22 mouse cellular contexts compared by ENCODE assay signal in genomic region chr6:50840826-50841225, GRCm38 (mm10).
DNase-seq lines count a peak whose midpoint lies in the region; ATAC-seq and TF ChIP-seq lines count a peak whose summit lies in the region.
"Had no signal": no experiment of that assay in that cellular context is flagged by ENCODE, and none has a peak within 500 bp of the region (broad histone marks: within the 10 kb centered on the region; RNA-seq: fewer than 3 reads in every experiment).

No protein-coding gene starts in this region.

- H3K27ac ChIP-seq in hindbrain, postnatal 0 days: no peak overlapping the region
- H3K27ac ChIP-seq in hindbrain, embryonic 14.5 days: no peak overlapping the region
- H3K27ac ChIP-seq in midbrain, postnatal 0 days (ENCODE audit: low read depth, low read length): no peak overlapping the region
- no peak overlapping the region for H3K27ac ChIP-seq in midbrain, embryonic 16.5 days (ENCODE audit: low read length)
- H3K27ac ChIP-seq: embryonic facial prominence, embryonic 12.5 days; embryonic facial prominence, embryonic 15.5 days; gastrocnemius, adult 2 months; hindbrain, embryonic 10.5 days; hindbrain, embryonic 13.5 days had no signal

- H3K9me3 ChIP-seq in hindbrain, postnatal 0 days (ENCODE audit: low read length): no peaks in the 10 kb centered on the region
- no peaks in the 10 kb centered on the region for H3K9me3 ChIP-seq in hindbrain, embryonic 14.5 days (ENCODE audit: control insufficient read depth, low read length)
- no peaks in the 10 kb centered on the region for H3K9me3 ChIP-seq in midbrain, postnatal 0 days (ENCODE audit: low read length)
- H3K9me3 ChIP-seq in midbrain, embryonic 16.5 days (replicated peaks; ENCODE audit: control insufficient read depth, low read length, poor library complexity, severe bottlenecking): no peaks in the 10 kb centered on the region
- H3K9me3 ChIP-seq: embryonic facial prominence, embryonic 12.5 days; embryonic facial prominence, embryonic 15.5 days; hindbrain, embryonic 10.5 days; hindbrain, embryonic 13.5 days had no signal

- no peak overlapping the region for H3K4me2 ChIP-seq in hindbrain, postnatal 0 days (ENCODE audit: low read depth, low read length)
- no peak overlapping the region for H3K4me2 ChIP-seq in hindbrain, embryonic 14.5 days (replicated peaks)
- H3K4me2 ChIP-seq in midbrain, postnatal 0 days (ENCODE audit: low read depth, low read length, poor library complexity, severe bottlenecking): no peak overlapping the region
- no peak overlapping the region for H3K4me2 ChIP-seq in midbrain, embryonic 16.5 days (ENCODE audit: low read length)
- H3K4me2 ChIP-seq: embryonic facial prominence, embryonic 12.5 days; embryonic facial prominence, embryonic 15.5 days; heart, embryonic 11.5 days; hindbrain, embryonic 13.5 days had no signal

- no peaks in the 10 kb centered on the region for H3K4me1 ChIP-seq in hindbrain, postnatal 0 days (ENCODE audit: insufficient read depth, low read length)
- H3K4me1 ChIP-seq in hindbrain, embryonic 14.5 days (replicated peaks; ENCODE audit: control insufficient read depth, insufficient read depth, low read length): no peaks in the 10 kb centered on the region
- H3K4me1 ChIP-seq in midbrain, postnatal 0 days (ENCODE audit: insufficient read depth, low read length): no peaks in the 10 kb centered on the region
- no peaks in the 10 kb centered on the region; the same call in 1 of the 2 replicates for H3K4me1 ChIP-seq in midbrain, embryonic 16.5 days (ENCODE audit: control insufficient read depth, insufficient read depth, low read length)
- H3K4me1 ChIP-seq: embryonic facial prominence, embryonic 15.5 days; hindbrain, embryonic 10.5 days; hindbrain, embryonic 13.5 days had no signal

- no peaks in the 10 kb centered on the region for H3K36me3 ChIP-seq in hindbrain, postnatal 0 days (ENCODE audit: insufficient read depth, low read length)
- H3K36me3 ChIP-seq in hindbrain, embryonic 14.5 days (replicated peaks; ENCODE audit: control insufficient read depth, insufficient read depth): no peaks in the 10 kb centered on the region
- no peaks in the 10 kb centered on the region for H3K36me3 ChIP-seq in midbrain, postnatal 0 days (ENCODE audit: insufficient read depth, low read length)
- H3K36me3 ChIP-seq in midbrain, embryonic 16.5 days (ENCODE audit: control insufficient read depth, insufficient read depth, low read length): no peaks in the 10 kb centered on the region
- H3K36me3 ChIP-seq: embryonic facial prominence, embryonic 12.5 days; embryonic facial prominence, embryonic 15.5 days; hindbrain, embryonic 10.5 days; hindbrain, embryonic 13.5 days had no signal

- no peaks in the 10 kb centered on the region for H3K27me3 ChIP-seq in hindbrain, postnatal 0 days (ENCODE audit: insufficient read depth, low read length)
- no peaks in the 10 kb centered on the region for H3K27me3 ChIP-seq in hindbrain, embryonic 14.5 days (ENCODE audit: control insufficient read depth, insufficient read depth, low read length)
- no peaks in the 10 kb centered on the region for H3K27me3 ChIP-seq in midbrain, postnatal 0 days (ENCODE audit: insufficient read depth, low read length)
- no peaks in the 10 kb centered on the region for H3K27me3 ChIP-seq in midbrain, embryonic 16.5 days (ENCODE audit: control insufficient read depth, insufficient read depth, low read depth, low read length)
- H3K27me3 ChIP-seq: embryonic facial prominence, embryonic 12.5 days; embryonic facial prominence, embryonic 15.5 days; hindbrain, embryonic 13.5 days had no signal

- H3K9ac ChIP-seq in hindbrain, postnatal 0 days (replicated peaks; ENCODE audit: low read length): no peak overlapping the region
- no peak overlapping the region for H3K9ac ChIP-seq in hindbrain, embryonic 14.5 days
- H3K9ac ChIP-seq in midbrain, postnatal 0 days (replicated peaks; ENCODE audit: low read length, poor library complexity, severe bottlenecking): no peak overlapping the region
- H3K9ac ChIP-seq in midbrain, embryonic 16.5 days (ENCODE audit: low read depth, low read length): no peak overlapping the region
- H3K9ac ChIP-seq: embryonic facial prominence, embryonic 12.5 days; embryonic facial prominence, embryonic 15.5 days; forebrain, postnatal 0 days; hindbrain, embryonic 13.5 days had no signal

- WGBS in hindbrain, postnatal 0 days: 47% methylated on average over 9 of the region's 9 CpGs
- 63% methylated on average over 9 of the region's 9 CpGs for WGBS in hindbrain, embryonic 14.5 days
- WGBS in midbrain, postnatal 0 days: 66% methylated on average over 9 of the region's 9 CpGs
- 56% methylated on average over 9 of the region's 9 CpGs for WGBS in midbrain, embryonic 16.5 days

- peak; percentile 22 for DNase-seq in hindbrain, postnatal 0 days (ENCODE audit: low spot score)
- DNase-seq in hindbrain, embryonic 14.5 days (ENCODE audit: low spot score): no peak
- DNase-seq in midbrain, postnatal 0 days (ENCODE audit: low spot score): peak; percentile 30
- peak; percentile 31 for DNase-seq in retina, postnatal 1 day
- DNase-seq in embryo, embryonic 10.5 days (ENCODE audit: low spot score): no peak
- DNase-seq: adrenal gland, adult 2 months; adrenal gland, postnatal 14 days; cerebellum, adult 2 months; cerebellum, adult 9-11 months; forebrain, postnatal 0 days; gastrocnemius, adult 2 months; gastrocnemius, postnatal 14 days; heart, adult 11 months; heart, postnatal 36 days had no signal

- H3K4me3 ChIP-seq in hindbrain, postnatal 0 days (ENCODE audit: low read length): no peak overlapping the region
- no peak overlapping the region for H3K4me3 ChIP-seq in hindbrain, embryonic 14.5 days (replicated peaks; ENCODE audit: low read length)
- H3K4me3 ChIP-seq in midbrain, postnatal 0 days (ENCODE audit: low read depth, low read length): no peak overlapping the region
- H3K4me3 ChIP-seq in midbrain, embryonic 16.5 days (ENCODE audit: low read depth, low read length): no peak overlapping the region
- H3K4me3 ChIP-seq: embryonic facial prominence, embryonic 12.5 days; embryonic facial prominence, embryonic 15.5 days; gastrocnemius, adult 2 months; hindbrain, embryonic 10.5 days; hindbrain, embryonic 13.5 days had no signal

- no peak for ATAC-seq in hindbrain, postnatal 0 days
- no peak for ATAC-seq in hindbrain, embryonic 14.5 days (ENCODE audit: low FRiP score)
- ATAC-seq in midbrain, postnatal 0 days (ENCODE audit: low FRiP score): no peak
- no peak for ATAC-seq in midbrain, embryonic 16.5 days
- ATAC-seq: CD4-positive, CD25-positive, alpha-beta regulatory T cell, adult 4 months; forebrain, embryonic 14.5 days; forebrain, postnatal 0 days had no signal

- no peak for TF ChIP-seq CTCF in hindbrain, postnatal 0 days (IDR thresholded peaks at IDR 0.05; ENCODE audit: low read depth)
- no peak for TF ChIP-seq CTCF in midbrain, postnatal 0 days (IDR thresholded peaks at IDR 0.05)

Comparison
In these comparisons a context has a peak if more than half of its experiments do, and no peak if none do; other contexts are left out.
1. DNase-seq: peak in hindbrain, postnatal 0 days (single experiment), midbrain, postnatal 0 days (single experiment) and retina, postnatal 1 day (single experiment); none in hindbrain, embryonic 14.5 days (single experiment) and embryo, embryonic 10.5 days (single experiment).